Comparison of ENCODE assay signal across 26 mouse cellular contexts in genomic region chr12:109423163-109423562, GRCm38 (mm10). TPM values are rescaled to one million over a fixed set of nuclear protein-coding genes. Genes with fewer than 3 reads are reported as not detected.
A peak's percentile ranks its signal among the peaks of the same experiment; 100 is the strongest.
DNase-seq lines count a peak whose midpoint lies in the region; ATAC-seq and TF ChIP-seq lines count a peak whose summit lies in the region.
"Had no signal": no experiment of that assay in that cellular context is flagged by ENCODE, and none has a peak within 500 bp of the region (broad histone marks: within the 10 kb centered on the region; RNA-seq: fewer than 3 reads in every experiment).

No protein-coding gene starts in this region.

- TF ChIP-seq POLR2A in embryonic fibroblast, embryonic 13.5 days (IDR thresholded peaks at IDR 0.05; ENCODE audit: low read depth, low read length): no peak

- no peak overlapping the region for H3K4me3 ChIP-seq in kidney, embryonic 14.5 days (ENCODE audit: low read length)
- H3K4me3 ChIP-seq in embryonic facial prominence, embryonic 10.5 days: no peak overlapping the region
- no peak overlapping the region for H3K4me3 ChIP-seq in embryonic fibroblast, embryonic 13.5 days (ENCODE audit: insufficient read depth, low read length)
- no peak overlapping the region for H3K4me3 ChIP-seq in stomach, embryonic 16.5 days (replicated peaks; ENCODE audit: low read length)
- H3K4me3 ChIP-seq: forebrain, embryonic 13.5 days; megakaryocyte, embryonic 14.5 days; midbrain, embryonic 13.5 days had no signal

- H3K36me3 ChIP-seq in kidney, embryonic 14.5 days (ENCODE audit: control insufficient read depth, insufficient read depth, low read length): no peaks in the 10 kb centered on the region
- H3K36me3 ChIP-seq in embryonic facial prominence, embryonic 10.5 days (replicated peaks): no peaks in the 10 kb centered on the region
- no peaks in the 10 kb centered on the region for H3K36me3 ChIP-seq in stomach, embryonic 16.5 days (ENCODE audit: control insufficient read depth, insufficient read depth, low read length)
- H3K36me3 ChIP-seq: midbrain, embryonic 13.5 days had no signal

- no peak for TF ChIP-seq CTCF in embryonic fibroblast, embryonic 13.5 days (IDR thresholded peaks at IDR 0.05; ENCODE audit: borderline replicate concordance, insufficient read depth, low read length)

- peaks cover 28% of the 10 kb centered on the region; the same call in 1 of the 2 replicates for H3K4me1 ChIP-seq in kidney, embryonic 14.5 days (ENCODE audit: control insufficient read depth, insufficient read depth, low read length)
- H3K4me1 ChIP-seq in embryonic facial prominence, embryonic 10.5 days: peaks cover 33% of the 10 kb centered on the region
- peaks cover 23% of the 10 kb centered on the region for H3K4me1 ChIP-seq in embryonic fibroblast, embryonic 13.5 days (ENCODE audit: control insufficient read depth, insufficient read depth, low read length)
- H3K4me1 ChIP-seq in stomach, embryonic 16.5 days (ENCODE audit: control insufficient read depth, insufficient read depth, low read length): peaks cover 37% of the 10 kb centered on the region

- no peak overlapping the region for H3K4me2 ChIP-seq in kidney, embryonic 14.5 days (replicated peaks; ENCODE audit: low read depth, low read length)
- no peak overlapping the region for H3K4me2 ChIP-seq in stomach, embryonic 16.5 days (ENCODE audit: low read depth, low read length)
- H3K4me2 ChIP-seq: forebrain, embryonic 13.5 days; heart, embryonic 11.5 days; hindbrain, embryonic 14.5 days; midbrain, embryonic 13.5 days had no signal

- 34% methylated on average over 2 of the region's 2 CpGs for WGBS in kidney, embryonic 14.5 days
- 41% methylated on average over 2 of the region's 2 CpGs for WGBS in embryonic facial prominence, embryonic 10.5 days
- WGBS in stomach, embryonic 16.5 days: 20% methylated on average over 2 of the region's 2 CpGs

- 0 out of 2 replicates have a peak, but pooled peaks have one; percentile 7 for ATAC-seq in kidney, embryonic 14.5 days (ENCODE audit: low FRiP score, low TSS enrichment)
- peak; percentile 45; the same call in 1 of the 2 replicates for ATAC-seq in stomach, embryonic 16.5 days (ENCODE audit: insufficient read depth, low FRiP score)
- ATAC-seq: forebrain, embryonic 13.5 days; midbrain, embryonic 13.5 days had no signal

- H3K9ac ChIP-seq in kidney, embryonic 14.5 days (ENCODE audit: low read depth, low read length): no peak overlapping the region
- no peak overlapping the region for H3K9ac ChIP-seq in stomach, embryonic 16.5 days (ENCODE audit: low read length)
- H3K9ac ChIP-seq: forebrain, embryonic 13.5 days; hindbrain, embryonic 14.5 days; midbrain, embryonic 13.5 days had no signal

- H3K27ac ChIP-seq in kidney, embryonic 14.5 days (ENCODE audit: low read depth, low read length): no peak overlapping the region
- H3K27ac ChIP-seq in embryonic facial prominence, embryonic 10.5 days (replicated peaks): 0 out of 2 replicates have a peak overlapping the region, but pooled peaks have one; percentile 36
- 0 out of 2 replicates have a peak overlapping the region, but pooled peaks have one; percentile 13 for H3K27ac ChIP-seq in embryonic fibroblast, embryonic 13.5 days (ENCODE audit: insufficient read depth, low read length)
- H3K27ac ChIP-seq in stomach, embryonic 16.5 days (ENCODE audit: low read length): peak overlapping the region; percentile 50
- H3K27ac ChIP-seq: forebrain, embryonic 13.5 days; hindbrain, embryonic 14.5 days; midbrain, embryonic 13.5 days had no signal

- DNase-seq in kidney, postnatal 4 days: no peak
- DNase-seq in embryonic facial prominence, embryonic 10.5 days (ENCODE audit: low spot score): no peak
- DNase-seq in spleen, adult 18-20 months: no peak
- no peak for DNase-seq in spleen, adult 12 weeks (ENCODE audit: low spot score)
- DNase-seq: adrenal gland, adult 8-10 months; cerebellum, adult 2 months; cerebellum, postnatal 25 days; gastrocnemius, postnatal 25 days; heart, adult 11 months; heart, postnatal 4 days; kidney, adult 18-20 months; kidney, postnatal 36 days; left cerebral cortex, postnatal 4 days; liver; lung, postnatal 4 days; right cerebral cortex, postnatal 14 days had no signal

- H3K27me3 ChIP-seq in kidney, embryonic 14.5 days (ENCODE audit: control insufficient read depth, insufficient read depth, low read length): no peaks in the 10 kb centered on the region
- H3K27me3 ChIP-seq in embryonic facial prominence, embryonic 10.5 days (replicated peaks; ENCODE audit: low read depth, poor library complexity, severe bottlenecking): peaks cover 14% of the 10 kb centered on the region; the same call in 1 of the 2 replicates
- no peaks in the 10 kb centered on the region for H3K27me3 ChIP-seq in stomach, embryonic 16.5 days (ENCODE audit: control insufficient read depth, insufficient read depth, low read length)
- H3K27me3 ChIP-seq: CH12.LX had no signal

- H3K9me3 ChIP-seq in kidney, embryonic 14.5 days (ENCODE audit: control insufficient read depth, low read length): no peaks in the 10 kb centered on the region
- no peaks in the 10 kb centered on the region for H3K9me3 ChIP-seq in embryonic facial prominence, embryonic 10.5 days
- H3K9me3 ChIP-seq in stomach, embryonic 16.5 days (replicated peaks; ENCODE audit: control insufficient read depth, low read length): no peaks in the 10 kb centered on the region
- H3K9me3 ChIP-seq: forebrain, embryonic 13.5 days; megakaryocyte, embryonic 14.5 days; midbrain, embryonic 13.5 days had no signal

RNA-seq across cellular contexts. Expression of gene Dlk1, which starts 29.5 kb away (rescaled TPM):
- polyA plus RNA-seq in kidney, embryonic 14.5 days (2014; fragmentation: Nextera tagmentation; extraction: Ambion mirVana): 51.1 and 52.4 TPM in 2 replicates
- 287 and 291 TPM in 2 replicates for polyA plus RNA-seq in embryonic facial prominence, embryonic 10.5 days (2016; fragmentation: Nextera tagmentation; extraction: Ambion mirVana)
- 242 and 410 TPM in 2 replicates for polyA plus RNA-seq in embryonic fibroblast, embryonic 13.5 days (2011; ENCODE audit: insufficient read length, low read depth, missing spikeins)
- polyA plus RNA-seq in stomach, embryonic 16.5 days (2015; fragmentation: Nextera tagmentation; extraction: Ambion mirVana): 449 and 542 TPM in 2 replicates
- polyA plus RNA-seq: C2C12 had no signal
